Mouse (Mus musculus) heart, adult 18-20 months (tissue): ENCODE measurements around the gene Tet2. TPM values are rescaled to one million over a fixed set of nuclear protein-coding genes. Genes with fewer than 3 reads are reported as not detected.

Experiments used
- DNase-seq, 2 experiments: peaks; one replicate each; pipeline ENCODE4 v3.0.0; 2021 to 2022; ENCODE audit warnings: mixed read lengths in 1 of 2
- microRNA-seq, 2 experiments: library from miRNA; unstranded; fragments of <30 nt; microRNA quantifications; one replicate each; pipeline ENCODE4 v1.2.0; 2022
- total RNA-seq, 2 experiments: library from RNA; stranded (reverse); gene quantifications; 2 replicates each; pipeline ENCODE4 v1.2.3; 2021

Tet2 gene
- total RNA-seq, 2 experiments from 2014 or later, result 13.0 to 14.0 TPM

GRCm38 (mm10) chr3:133436919-133437320 is 108.0 kb downstream of the Tet2 start:
- no peak for DNase-seq

GRCm38 (mm10) chr3:133436279-133436860 is 108.6 kb downstream of the Tet2 start:
- no peak for DNase-seq

- no peak for DNase-seq
Measured at GRCm38 (mm10) chr3:133435774-133436148, 109.2 kb downstream of the Tet2 start.

GRCm38 (mm10) chr3:133435141-133435773 is 109.7 kb downstream of the Tet2 start:
- DNase-seq, result no peak

- no peak for DNase-seq
Measured at GRCm38 (mm10) chr3:133429394-133430173, 115.4 kb downstream of the Tet2 start.

GRCm38 (mm10) chr3:133428003-133428402 is 116.9 kb downstream of the Tet2 start:
- DNase-seq, result no peak

- DNase-seq, result no peak
Measured at GRCm38 (mm10) chr3:133423073-133423472, 121.9 kb downstream of the Tet2 start.

GRCm38 (mm10) chr3:133414747-133415146 is 130.2 kb downstream of the Tet2 start:
- DNase-seq, result no peak

Small RNA genes lying within 50 kb of the gene (microRNA-seq; reads per million reads assigned to microRNA genes)
- 0 reads per million in 2 experiments for gene Gm25042

Other genes starting within 250 kb of the Tet2 start
- 100 to 1,000 TPM; 150 to 157 TPM for gene Ppa2, start 235.0 kb downstream of the Tet2 start, total RNA-seq